Mouse (Mus musculus) layer of hippocampus, postnatal 10 days (tissue): ENCODE measurements around the gene H13. TPM values are rescaled to one million over a fixed set of nuclear protein-coding genes. Genes with fewer than 3 reads are reported as not detected.

Experiments
- total RNA-seq, 2 experiments: library from RNA; stranded (reverse); gene quantifications; 2 replicates each; pipeline ENCODE4 v1.2.3; 2021

Gene H13
- total RNA-seq, 2 experiments from 2014 or later, result 109 to 114 TPM

Other genes with a start within 250 kb of the H13 start
- not detected for gene Defb23, start 204.8 kb upstream of the H13 start, total RNA-seq
- not detected for gene Defb20, start 192.4 kb upstream of the H13 start, total RNA-seq
- gene Defb22, start 179.3 kb upstream of the H13 start, total RNA-seq, result not detected
- not detected for gene Defb26, start 157.8 kb upstream of the H13 start, total RNA-seq
- not detected for gene Defb28, start 151.2 kb upstream of the H13 start, total RNA-seq
- not detected for gene Defb29, start 129.4 kb upstream of the H13 start, total RNA-seq
- not detected for gene Gm17416, start 100.1 kb upstream of the H13 start, total RNA-seq
- not detected for gene Defb21, start 96.7 kb upstream of the H13 start, total RNA-seq
- not detected for gene Defb19, start 89.1 kb upstream of the H13 start, total RNA-seq
- not detected for gene Defb45, start 70.1 kb upstream of the H13 start, total RNA-seq
- not detected for gene Defb36, start 65.1 kb upstream of the H13 start, total RNA-seq
- gene Defb25, start 46.4 kb upstream of the H13 start, total RNA-seq, result not detected
- under 1 TPM; 0.91 to 0.96 TPM for gene Rem1, start 42.5 kb upstream of the H13 start, total RNA-seq
- gene Mcts2, start 17.6 kb downstream of the H13 start, total RNA-seq, result 10 to 100 TPM; 25.3 to 25.7 TPM
- 10 to 100 TPM; 29.0 to 31.2 TPM for gene Id1, start 66.8 kb downstream of the H13 start, total RNA-seq
- gene Cox4i2, start 84.7 kb downstream of the H13 start, total RNA-seq, result 1 to 10 TPM; 2.1 to 2.5 TPM
- 100 to 1,000 TPM; 109 to 117 TPM for gene Bcl2l1, start 162.3 kb downstream of the H13 start, total RNA-seq
- gene Tpx2, start 178.5 kb downstream of the H13 start, total RNA-seq, result 1 to 10 TPM; 5.9 to 6.6 TPM
- gene Mylk2, start 241.9 kb downstream of the H13 start, total RNA-seq, result not detected